Mouse (Mus musculus) bone marrow, adult 2 months (tissue): ENCODE results near the gene Ppp1r14d. TPM values are rescaled to one million over a fixed set of nuclear protein-coding genes. Genes with fewer than 3 reads are reported as not detected.

Experiments
- H3K27ac ChIP-seq: fragments of 200-500 bp; 2 replicates; pipeline ENCODE4 v1.5.1; 2012; ENCODE audit warnings: low read depth, mild to moderate bottlenecking, control low read depth, inconsistent platforms, low read length; ENCODE audit not compliant: control insufficient read depth, poor library complexity, insufficient read depth
- H3K4me1 ChIP-seq: fragments of 200-500 bp; 2 replicates; pipeline ENCODE4 v1.6.1; 2011; ENCODE audit warnings: low read length; ENCODE audit not compliant: control insufficient read depth, insufficient read depth
- H3K4me3 ChIP-seq: fragments of 200-500 bp; replicated peaks from 2 replicates; pipeline ENCODE3; 2011; ENCODE audit warnings: mild to moderate bottlenecking, low read depth, low read length, control low read depth; ENCODE audit not compliant: control insufficient read depth
- CTCF ChIP-seq: fragments of 200-500 bp; IDR thresholded peaks from 2 replicates; pipeline ENCODE4 v1.5.1; 2011; ENCODE audit warnings: low read length, control low read depth; ENCODE audit not compliant: control insufficient read depth, insufficient read depth
- POLR2A ChIP-seq: fragments of 200-500 bp; IDR thresholded peaks from 2 replicates; pipeline ENCODE4 v1.6.1; 2011; ENCODE audit warnings: low read depth, mild to moderate bottlenecking, control low read depth, low read length, borderline replicate concordance; ENCODE audit not compliant: control insufficient read depth
- WGBS: fragments of 180-500 bp; shearing (Covaris S2); methylation state at CpG from one replicate; pipeline ENCODE4 v1.1.7; 2018; 5-methylcytosine and 5-hydroxymethylcytosine counted together
- polyA plus RNA-seq: library from polyadenylated mRNA; stranded (reverse); fragments of >200 nt; gene quantifications from 2 replicates; pipeline ENCODE4 v1.2.4, GENCODE M21; 2011; ENCODE audit warnings: low replicate concordance; ENCODE audit not compliant: missing spikeins, insufficient read depth, insufficient read length

Gene Ppp1r14d
- polyA plus RNA-seq, 1 experiment: not detected

- no peak overlapping the region for H3K27ac ChIP-seq
- H3K4me1 ChIP-seq: no peaks in the 10 kb centered on the region
- TF ChIP-seq CTCF (no peak), POLR2A (no peak)
- no peak overlapping the region for H3K4me3 ChIP-seq
- 81% methylated on average over 4 of the region's 4 CpGs for WGBS
Observed at GRCm38 (mm10) chr2:119240819-119241186, 11.1 kb upstream of the Ppp1r14d start.

GRCm38 (mm10) chr2:119240075-119240818, 10.5 kb upstream of the Ppp1r14d start:
- WGBS: 48% methylated on average over 4 of the region's 4 CpGs
- no peak overlapping the region for H3K4me3 ChIP-seq
- no peak overlapping the region for H3K27ac ChIP-seq
- H3K4me1 ChIP-seq: no peaks in the 10 kb centered on the region
- TF ChIP-seq POLR2A (no peak), CTCF (no peak)

- no peak overlapping the region for H3K4me3 ChIP-seq
- WGBS: 73% methylated on average over 2 of the region's 2 CpGs
- TF ChIP-seq CTCF: no peak
- no peak overlapping the region for H3K27ac ChIP-seq
- no peaks in the 10 kb centered on the region for H3K4me1 ChIP-seq
Observed at GRCm38 (mm10) chr2:119238671-119239070, 9.0 kb upstream of the Ppp1r14d start.

GRCm38 (mm10) chr2:119237871-119238220, 8.1 kb upstream of the Ppp1r14d start:
- H3K4me1 ChIP-seq: no peaks in the 10 kb centered on the region
- TF ChIP-seq CTCF: no peak
- TF ChIP-seq POLR2A: no peak
- 15% methylated on average over 31 of the region's 31 CpGs for WGBS
- H3K4me3 ChIP-seq: no peak overlapping the region
- H3K27ac ChIP-seq: peak overlapping the region; percentile 12; the same call in 1 of the 2 replicates

- WGBS: 2% methylated on average over 70 of the region's 73 CpGs
- H3K4me3 ChIP-seq: no peak within 1 kb of the TSS
- peak within 1 kb of the TSS; percentile 12; the same call in 1 of the 2 replicates for H3K27ac ChIP-seq
- no peaks in the 10 kb centered on the region for H3K4me1 ChIP-seq
- TF ChIP-seq CTCF: no peak
- no peak for TF ChIP-seq POLR2A
Observed at GRCm38 (mm10) chr2:119237210-119237870, 7.6 kb upstream of the Ppp1r14d start, which contains the start of gene Spint1. Spint1 (plus strand) TSS chr2:119237362.

GRCm38 (mm10) chr2:119236682-119237209, 7.0 kb upstream of the Ppp1r14d start:
- Histone ChIP-seq H3K4me1 (no peaks in the 10 kb centered on the region), H3K4me3 (no peak overlapping the region), H3K27ac (no peak overlapping the region; the same call in 1 of the 2 replicates)
- WGBS: 28% methylated on average over 25 of the region's 25 CpGs
- TF ChIP-seq POLR2A (no peak), CTCF (no peak)

- under 1% methylated on average over 13 of the region's 13 CpGs for WGBS
- TF ChIP-seq POLR2A (no peak), CTCF (no peak)
- Histone ChIP-seq H3K4me3 (peak overlapping the region; percentile 96), H3K4me1 (no peaks in the 10 kb centered on the region; the same call in 1 of the 2 replicates), H3K27ac (peak overlapping the region; percentile 3; the same call in 1 of the 2 replicates)
Observed at GRCm38 (mm10) chr2:119209176-119209507, 20.6 kb downstream of the Ppp1r14d start.

- peak within 1 kb of the TSS; percentile 80 for H3K27ac ChIP-seq
- under 1% methylated on average over 51 of the region's 51 CpGs for WGBS
- TF ChIP-seq POLR2A: peak; percentile 56
- TF ChIP-seq CTCF: peak; percentile 4; the same call in 1 of the 2 replicates
Observed at GRCm38 (mm10) chr2:119208344-119209175, 21.1 kb downstream of the Ppp1r14d start, which contains the start of the genes Zfyve19 and Dnajc17. Zfyve19 (plus strand) TSS chr2:119208617. Dnajc17 (minus strand) TSS chr2:119208795.

More at GRCm38 (mm10) chr2:119208344-119209175, 21.1 kb downstream of the Ppp1r14d start, which contains the start of the genes Zfyve19 and Dnajc17:
- Histone ChIP-seq H3K4me1 (peaks cover 1% of the 10 kb centered on the region; the same call in 1 of the 2 replicates), H3K4me3 (peak within 1 kb of the TSS; percentile 96)
